Mouse (Mus musculus) cerebellum, adult 11-12 months (tissue): ENCODE measurements around the gene Apol8.

Experiments
- DNase-seq: peaks from one replicate; pipeline ENCODE4 v3.0.0; 2022

Apol8 gene

DNA sequence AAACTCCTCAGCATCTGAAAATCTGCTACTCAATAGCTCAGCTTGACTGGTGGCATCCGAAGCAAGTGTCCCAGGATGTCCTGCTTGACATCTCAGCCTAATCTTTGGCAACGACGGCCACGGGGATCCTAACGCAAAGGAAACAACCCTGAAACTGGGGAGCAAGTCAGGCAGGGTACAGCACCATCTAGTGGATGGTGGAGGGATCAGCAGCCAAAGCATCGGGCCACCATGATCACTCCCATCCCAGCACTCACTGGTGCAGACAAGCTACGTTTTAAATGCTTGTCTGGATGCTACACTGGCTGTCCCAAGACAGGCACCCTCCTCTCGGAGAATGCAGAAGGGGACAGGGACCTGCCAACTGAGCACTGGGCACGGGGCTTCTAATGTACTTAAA, at the start of gene Apol8:
Apol8 (minus strand) TSS at position 156 of the 400 bp plus-strand sequence.
- peak; percentile 63 for DNase-seq

DNA sequence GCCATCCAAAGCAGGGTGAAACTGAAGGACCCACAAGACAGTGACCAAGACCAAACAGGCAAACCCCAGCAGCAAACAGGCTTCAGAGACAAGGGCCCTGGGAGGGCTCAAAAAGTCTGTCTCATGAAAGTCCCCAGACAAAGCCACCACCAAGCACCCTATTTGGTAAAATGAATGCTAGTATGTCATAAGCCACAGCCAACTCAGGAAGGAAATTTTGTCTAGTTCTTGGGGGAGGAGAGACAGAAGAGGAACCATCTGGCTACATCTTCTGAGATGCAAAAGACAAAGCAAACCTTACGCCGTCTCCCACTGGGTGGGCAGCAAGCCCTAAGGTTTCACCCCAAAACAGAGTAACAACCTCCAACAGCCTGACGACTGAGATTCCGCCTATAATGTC, 48.9 kb upstream of the Apol8 start:
- no peak for DNase-seq

DNA sequence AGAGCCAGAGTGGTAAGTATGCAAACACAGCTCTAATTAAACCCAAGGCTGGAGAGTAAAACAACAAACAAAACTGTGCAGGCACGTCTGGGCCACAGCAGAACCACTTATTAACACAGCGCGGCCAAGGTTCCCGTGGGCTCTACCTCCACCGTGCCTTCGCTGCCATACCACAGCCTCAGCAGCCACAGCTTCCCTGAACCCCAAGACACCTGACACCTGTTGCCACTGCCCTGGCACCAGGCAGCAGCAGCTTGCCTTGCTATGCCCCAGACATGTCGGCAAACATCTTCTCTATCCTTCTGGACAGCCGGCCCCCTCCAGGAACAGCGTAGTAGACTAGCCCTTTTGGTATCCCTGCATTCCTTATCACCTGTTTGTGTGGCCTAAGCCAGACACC, 48.1 kb upstream of the Apol8 start:
- peak; percentile 52 for DNase-seq

DNA sequence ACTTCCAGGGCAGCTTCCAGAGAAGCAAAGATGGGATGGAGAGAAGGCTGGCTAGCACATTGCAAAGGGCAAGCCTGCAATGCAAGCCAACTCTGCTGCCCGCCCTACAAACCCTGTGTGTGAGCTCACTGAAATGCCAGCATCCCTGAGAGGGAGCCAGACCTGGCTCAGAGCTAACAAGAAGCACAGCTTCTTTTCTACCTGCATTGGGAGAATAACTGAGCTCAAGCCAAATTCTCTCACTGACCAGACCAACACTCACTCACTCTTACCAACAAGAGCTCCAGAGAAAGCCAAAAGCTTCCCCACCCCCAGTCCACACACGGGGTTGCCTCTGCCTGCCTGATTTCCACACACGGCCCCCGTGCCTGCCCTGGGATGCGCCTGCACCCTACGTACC, 47.7 kb upstream of the Apol8 start:
- DNase-seq: peak; percentile 74

DNA sequence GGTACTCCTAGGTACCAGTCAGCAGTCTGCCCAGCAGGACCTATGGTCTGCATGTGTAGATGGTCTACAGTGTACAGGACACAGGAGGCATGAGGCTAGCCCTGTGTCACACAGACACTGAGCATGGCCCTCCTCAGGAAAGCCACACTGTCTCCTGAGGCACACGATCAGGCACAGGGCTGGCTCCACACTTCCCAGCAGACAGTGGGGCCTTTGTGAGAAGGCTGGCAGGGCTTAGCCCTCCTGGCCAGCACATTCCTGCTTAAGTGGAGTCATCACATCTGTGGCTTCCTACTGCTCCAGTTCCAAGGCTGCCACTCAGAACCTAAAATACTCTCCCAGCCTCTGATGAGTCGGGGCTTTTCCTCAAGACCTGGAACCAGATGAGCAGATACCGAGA, 46.9 kb upstream of the Apol8 start:
- DNase-seq: peak; percentile 35

DNA sequence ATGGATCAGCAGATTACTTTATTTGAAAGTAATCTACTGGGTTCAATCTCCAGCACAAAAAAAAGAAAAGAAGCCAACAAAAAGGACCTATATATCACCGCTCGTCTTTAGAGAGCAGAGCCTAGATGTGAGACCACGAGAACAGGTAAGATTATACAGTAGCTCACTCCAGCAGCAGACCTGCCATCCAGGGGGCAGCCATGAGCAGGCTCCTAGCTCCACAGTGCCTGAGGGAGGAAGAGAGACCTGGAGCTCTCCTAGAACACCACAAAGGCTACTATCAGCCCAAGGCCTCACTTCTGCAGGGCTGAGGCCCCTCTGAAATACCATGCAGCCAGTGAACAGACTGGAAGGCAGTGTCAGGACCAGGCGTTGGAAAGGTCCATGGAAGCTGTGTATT, 46.2 kb upstream of the Apol8 start:
- peak; percentile 49 for DNase-seq

DNA sequence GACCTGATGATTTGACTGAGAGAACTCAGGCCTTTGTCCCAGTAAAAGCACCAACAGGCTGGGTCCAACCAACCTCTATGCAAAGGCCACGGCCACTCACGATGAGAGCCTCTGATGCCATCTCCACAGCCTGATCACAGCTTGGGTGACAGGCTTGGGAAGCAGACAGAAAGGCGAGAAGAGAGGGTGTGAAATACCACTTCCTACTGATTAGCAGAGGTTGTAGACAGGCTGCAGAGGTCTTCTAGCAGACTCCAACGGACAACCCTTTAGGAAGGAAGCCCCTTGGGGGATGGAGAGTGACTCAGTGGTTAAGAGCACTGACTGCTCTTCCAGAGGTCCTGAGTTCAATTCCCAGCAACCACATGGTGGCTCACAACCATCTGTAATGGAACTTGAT, 44.4 kb upstream of the Apol8 start:
- no peak for DNase-seq

DNA sequence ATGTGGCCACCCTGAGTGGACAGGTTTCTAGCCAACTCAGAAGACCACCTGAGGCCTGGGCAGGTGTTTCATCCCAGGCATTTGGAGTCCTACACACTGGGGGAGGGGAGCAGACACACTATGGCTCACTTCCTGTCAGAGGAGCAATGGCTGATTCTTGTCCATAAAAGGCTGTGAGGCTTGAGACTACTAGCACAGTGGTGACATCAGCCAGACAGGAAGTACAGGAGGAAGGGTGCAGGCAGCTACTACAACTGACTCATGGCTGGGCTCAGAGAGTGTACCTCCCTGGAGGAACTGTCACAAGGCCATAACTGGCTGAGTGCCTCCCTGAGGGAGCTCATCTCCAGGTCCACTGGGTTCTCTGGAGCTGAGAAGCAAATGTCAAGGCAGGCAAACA, 43.7 kb upstream of the Apol8 start:
- peak; percentile 64 for DNase-seq

DNA sequence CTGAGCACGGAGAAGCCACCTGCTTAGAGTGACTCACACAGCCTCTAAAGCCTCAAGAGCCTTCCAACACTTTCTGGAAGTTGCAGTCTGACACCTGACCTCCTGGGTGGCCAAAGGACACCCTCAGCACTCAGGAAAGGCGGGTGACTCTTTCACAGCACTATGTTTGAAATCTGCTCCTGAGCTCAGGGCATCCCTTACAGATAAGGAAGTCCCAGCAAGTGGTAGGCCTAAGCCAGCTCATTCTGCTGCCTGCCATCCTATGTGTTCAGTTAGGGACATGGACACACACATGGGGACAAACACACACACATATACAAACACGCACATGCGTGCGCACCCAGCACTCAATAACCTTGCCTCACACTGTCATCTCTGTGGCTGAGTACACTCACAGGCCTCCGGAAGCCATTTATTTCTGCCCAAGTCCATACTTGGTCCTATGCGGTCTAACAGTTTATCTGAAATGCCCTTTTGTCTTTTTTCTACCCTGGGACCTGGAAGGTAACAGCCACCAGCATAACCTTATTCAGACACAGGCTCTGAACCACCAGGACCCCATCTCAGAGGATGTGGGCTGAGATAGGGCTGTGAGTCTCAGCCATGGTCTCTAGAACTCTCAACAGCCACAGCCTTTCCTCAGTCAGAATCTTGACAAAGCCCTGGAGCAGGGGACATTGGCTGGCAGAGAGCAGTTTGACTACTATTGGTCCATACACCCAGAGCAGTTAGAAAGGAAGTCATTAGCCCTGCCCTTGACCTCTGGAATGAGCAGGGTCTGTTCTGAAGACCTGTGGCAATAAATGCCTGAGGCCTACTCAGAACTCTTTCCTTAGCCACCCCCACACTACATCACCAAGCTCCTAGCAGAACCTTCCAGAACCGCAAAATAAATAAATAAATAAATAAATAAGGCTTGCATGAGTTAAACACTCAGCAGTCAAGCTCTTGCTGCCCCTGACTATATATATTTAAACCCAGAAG, 43.0 kb upstream of the Apol8 start:
- no peak for DNase-seq

DNA sequence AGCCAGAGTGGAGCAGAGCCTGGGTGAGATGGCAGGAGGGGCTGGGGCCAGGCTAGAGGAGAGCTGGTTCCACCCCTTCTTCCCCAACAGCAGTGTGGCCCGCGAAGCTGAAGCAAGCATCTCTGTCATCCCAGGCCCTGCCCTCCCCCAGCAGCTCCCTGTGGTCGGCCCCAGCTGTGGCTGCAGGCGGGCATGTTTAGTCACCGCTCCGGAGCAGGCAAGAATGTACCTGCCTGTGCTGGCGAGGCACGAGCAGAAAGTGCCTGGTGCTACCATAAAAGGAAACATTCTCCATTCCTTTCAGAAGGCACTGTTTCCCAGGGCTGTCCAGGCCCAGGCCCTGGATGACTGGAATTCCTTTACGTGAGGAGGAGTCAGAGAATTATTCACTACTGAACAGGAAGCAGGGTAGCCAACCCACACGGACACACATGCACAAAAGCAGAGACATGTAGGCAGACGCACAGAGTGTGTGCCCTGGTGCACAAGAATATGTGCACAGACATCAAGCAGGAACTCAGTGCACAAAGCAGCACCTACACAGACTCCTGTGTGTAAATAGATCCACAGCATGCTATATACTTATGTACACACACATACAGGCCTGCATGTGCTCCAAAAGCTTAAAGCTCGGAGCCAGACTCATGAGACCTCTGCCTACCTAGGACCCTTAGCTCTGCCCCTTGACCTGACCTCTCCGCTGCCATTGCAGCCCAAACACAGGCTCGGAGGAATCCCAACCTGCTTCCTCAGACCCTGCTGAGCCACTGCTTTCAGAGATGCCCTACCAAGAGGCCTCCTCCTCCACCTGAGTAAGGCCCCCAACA, 42.1 kb upstream of the Apol8 start:
- DNase-seq: no peak

DNA sequence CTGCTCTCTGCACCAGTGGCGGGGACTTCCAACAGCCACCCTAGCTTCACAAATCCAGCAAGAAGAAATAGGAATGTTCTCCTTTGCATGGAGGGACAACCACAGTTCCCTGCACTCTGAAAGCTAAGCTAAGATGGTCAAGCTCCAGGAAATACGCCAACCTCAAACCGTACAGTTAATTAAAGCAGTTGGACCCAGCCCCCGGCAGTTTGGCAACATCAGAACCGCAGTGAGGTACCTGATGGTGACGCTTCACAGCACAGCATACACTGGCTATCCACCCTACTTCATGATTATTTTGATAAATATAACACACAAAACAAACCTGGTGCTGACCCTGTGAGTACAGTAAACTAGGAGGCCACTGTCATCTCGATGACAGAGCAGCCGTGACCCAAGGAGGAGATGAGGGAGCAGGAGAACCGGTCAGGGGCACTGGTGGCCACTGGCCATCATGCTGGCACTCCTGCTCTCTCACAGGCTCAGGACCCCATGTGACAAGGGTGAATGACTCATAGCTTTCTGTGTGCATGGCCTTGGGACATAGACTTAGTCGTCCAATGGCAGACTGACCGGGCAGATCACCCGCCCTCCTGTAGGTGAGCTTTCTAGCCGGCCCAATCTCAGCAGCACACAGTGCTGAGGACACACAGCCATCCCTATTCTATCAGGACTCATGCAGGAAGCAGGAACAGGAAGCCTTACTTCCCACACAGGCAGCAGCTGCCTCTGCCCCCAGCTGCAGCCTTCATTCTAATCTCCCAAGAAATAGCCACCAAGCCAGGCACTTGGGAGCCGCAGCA, 41.0 kb upstream of the Apol8 start:
- peak; percentile 81 for DNase-seq

DNA sequence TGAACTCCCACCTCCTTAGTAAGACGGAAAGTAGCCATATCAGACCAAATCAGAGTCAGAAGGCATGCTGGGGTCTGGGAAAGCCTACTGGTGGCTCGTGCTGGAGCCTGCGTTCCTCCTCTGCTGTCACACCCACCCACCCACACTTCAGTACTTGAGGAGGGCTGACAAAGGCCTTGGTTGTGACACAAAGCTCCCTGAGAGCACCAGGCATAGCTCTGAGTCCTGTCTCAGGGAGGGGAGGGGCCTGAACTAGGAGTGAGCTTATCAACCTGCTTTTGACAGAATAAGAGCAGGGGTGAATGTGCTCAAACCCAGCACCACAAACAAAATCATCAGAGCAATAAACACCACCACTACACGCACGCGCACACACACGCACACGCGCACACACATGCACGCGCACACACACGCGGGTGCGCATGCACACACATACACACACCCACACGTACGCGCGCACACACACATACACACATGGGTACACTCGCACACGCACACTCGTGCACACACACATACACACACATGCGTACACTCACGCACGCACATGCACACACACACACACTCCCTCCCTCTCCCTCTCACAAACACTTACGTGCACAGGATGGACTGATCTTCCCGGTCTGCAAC, 39.7 kb upstream of the Apol8 start:
- DNase-seq: no peak

DNA sequence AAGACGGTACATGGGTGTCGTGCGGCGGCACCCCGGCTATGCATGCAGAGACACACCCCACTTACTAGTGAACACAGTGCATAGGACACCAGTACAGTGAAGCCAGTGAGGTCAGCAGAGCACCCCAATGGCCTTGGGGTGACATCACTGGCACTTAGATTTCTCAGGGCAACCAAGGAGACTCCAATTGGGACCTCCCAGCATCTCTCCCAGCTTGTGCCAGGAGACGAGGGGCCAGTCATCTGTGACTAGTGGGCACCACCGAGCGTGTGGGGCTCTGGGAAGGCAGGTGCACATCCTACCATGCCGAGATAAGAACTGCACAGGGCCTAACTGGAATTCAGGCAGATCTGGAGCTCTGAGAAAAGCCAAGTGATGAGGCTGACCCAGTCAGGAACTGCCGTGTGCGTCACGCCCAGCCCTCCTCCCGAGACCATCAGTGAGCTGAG, 38.1 kb upstream of the Apol8 start:
- DNase-seq: no peak

DNA sequence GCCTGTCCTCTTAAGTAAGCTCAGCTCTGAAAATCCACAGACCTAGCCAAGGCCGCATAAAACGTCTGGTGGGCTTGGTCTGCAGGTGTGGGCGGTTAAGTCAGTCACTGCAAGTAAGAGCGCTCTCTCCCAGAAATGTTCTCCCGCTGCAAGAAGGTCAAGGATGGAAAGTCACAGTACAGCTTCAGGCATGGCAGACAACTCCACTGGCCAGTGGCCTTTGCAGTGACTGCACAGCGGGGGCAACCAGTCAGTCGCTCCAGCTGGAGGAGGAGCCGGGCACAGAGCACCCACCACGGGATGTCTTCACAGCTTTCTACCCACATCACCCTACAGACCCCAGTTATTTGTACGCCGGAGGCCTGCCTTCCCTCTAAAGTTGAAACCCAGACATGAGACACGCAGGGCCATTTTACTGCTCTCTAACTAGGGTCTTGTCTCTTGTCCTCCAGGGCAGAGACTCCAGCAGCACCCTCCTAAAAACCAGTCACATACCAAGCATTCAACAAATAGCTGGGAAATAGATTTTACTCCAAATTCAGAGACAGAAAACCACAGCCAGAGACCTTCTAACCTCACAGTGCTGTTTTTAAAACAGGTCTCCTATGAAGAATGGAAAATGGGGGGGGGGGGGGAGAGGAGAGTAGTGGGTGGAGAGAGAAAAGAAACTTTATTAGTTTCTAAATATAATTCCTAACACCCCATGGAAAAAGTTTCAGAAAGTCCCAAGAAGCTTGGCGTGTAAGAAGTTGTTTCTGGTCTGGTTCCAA, 37.5 kb upstream of the Apol8 start:
- DNase-seq: no peak

DNA sequence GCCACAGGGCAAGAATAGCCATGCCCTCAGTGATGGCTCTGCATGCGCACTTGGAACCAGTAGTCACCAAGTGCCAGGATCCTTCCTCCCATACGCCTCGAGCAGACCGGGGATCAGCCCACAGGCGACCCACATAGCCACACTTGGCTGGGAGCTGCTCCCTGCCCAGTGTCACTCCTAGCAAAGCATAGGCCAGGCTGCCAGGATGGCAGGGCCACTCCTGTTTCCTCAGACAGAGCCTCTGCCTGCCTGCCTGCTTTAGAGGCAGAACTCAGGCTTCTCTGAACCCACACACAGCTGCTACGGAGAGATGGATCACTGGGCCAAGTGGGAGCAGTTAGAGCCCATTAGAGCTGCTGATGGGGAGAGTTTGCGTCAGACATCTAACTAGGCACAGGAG, 36.8 kb upstream of the Apol8 start:
- peak; percentile 80 for DNase-seq

DNA sequence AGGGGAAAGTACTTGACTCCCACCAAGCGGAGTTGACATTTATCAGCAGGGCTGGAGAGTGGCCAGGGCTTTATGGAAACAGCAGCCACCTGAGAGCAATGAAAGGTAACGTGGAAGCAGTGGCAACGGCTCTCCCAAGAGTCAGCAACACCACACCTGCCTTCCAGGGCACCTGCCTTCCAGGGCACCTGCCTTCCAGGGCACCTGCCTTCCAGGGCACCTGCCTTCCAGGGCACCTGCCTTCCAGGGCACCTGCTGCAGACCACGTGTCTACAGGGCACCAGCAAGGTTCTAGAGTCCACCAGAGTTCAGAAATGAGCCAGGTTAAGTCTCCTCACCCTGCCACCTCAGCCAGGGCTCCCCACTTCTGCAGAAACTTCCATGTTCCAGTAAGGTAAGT, 36.3 kb upstream of the Apol8 start:
- DNase-seq: no peak

DNA sequence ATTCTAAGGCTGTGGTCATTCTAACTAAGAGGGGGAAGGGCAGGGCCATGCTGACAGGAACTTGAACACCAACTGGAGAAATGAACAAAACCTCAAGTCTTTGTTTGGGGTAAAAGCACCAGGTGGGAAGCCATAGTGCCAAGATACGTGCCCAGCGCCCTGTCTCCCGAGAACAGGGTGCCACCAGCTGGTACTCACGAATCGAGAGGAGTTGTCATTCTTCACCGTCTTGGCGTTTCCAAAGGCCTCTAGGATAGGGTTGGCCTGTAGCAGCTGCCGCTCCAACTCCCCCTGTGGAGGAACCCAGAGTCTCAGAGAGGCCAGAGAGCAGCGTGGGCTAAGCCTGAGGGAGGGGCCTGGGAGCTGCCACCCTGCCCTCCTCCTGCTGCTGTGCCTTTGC, 35.3 kb upstream of the Apol8 start:
- no peak for DNase-seq

DNA sequence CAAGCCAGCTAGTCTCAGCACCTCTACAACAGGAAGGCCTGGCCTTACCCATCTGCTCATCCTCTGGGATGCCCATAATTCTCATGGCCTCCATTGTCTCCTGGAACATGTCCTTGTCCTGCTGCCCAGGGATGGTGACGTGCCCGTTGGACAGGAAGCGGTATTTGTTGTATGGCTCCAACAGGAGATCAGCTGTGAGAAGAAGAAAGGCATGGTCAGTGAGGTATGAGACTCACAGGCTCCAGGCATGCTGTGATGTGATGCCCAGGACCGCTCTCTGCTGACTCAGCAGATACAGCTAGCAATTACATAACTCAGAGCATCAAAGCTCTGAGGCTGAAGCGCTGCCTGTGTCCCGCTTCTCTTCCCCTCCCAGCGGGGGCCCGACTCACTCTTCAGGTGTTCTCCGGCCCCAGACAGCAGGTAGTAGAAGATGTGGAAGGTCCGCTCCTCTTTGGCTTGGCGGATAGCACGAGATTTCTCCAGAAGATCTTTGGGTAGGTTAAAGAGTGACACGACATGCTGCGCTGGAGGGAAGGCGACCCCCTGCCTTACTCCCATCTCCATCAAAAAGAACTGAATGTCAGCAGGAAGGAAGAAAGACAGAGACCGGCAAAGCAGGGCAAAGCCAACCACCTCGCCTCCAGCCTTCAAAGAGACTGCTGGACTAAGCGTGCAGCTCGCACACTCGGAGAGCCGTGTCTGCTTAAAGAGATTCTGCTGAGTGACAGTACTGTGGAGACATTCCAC, 34.0 kb upstream of the Apol8 start:
- DNase-seq: peak; percentile 78

DNA sequence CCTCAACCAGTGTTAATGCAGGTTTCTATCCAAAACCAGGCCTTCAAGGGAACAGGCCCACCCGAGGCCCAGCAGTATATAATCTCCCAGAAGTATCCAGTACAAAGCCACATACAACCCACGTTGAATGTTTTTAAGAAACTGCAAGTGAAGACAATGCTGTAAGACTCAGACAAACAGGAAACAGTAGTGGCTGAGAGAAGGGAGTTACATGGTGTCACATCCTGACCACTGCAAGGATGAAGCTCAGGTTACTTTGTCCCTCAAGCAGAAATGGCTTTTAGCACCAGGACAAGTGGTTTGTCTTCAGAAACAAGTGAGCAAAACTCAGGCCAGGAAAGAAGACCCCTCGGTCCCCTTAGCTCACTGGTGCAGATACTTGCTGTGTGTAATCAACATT, 32.4 kb upstream of the Apol8 start:
- no peak for DNase-seq

DNA sequence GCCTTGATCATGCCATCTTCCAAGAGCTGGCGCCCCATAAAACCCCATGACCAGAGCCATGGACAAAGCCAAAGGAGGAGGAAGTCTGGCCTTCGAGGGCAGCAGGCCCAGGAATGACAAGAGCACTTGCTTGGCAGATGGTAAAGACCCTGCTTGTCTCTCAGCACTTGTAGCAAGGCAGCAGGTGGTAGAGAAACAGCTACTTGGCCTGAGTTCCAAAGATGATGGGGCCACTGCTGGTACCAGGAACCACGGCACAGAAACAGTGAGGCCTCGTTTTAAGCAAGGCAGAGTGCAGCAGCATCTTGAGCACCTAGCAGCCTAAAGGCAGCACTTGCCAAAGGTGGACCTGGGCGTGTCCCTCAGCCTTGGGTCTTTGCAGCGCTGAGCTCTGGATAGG, 31.6 kb upstream of the Apol8 start:
- peak; percentile 87 for DNase-seq

DNA sequence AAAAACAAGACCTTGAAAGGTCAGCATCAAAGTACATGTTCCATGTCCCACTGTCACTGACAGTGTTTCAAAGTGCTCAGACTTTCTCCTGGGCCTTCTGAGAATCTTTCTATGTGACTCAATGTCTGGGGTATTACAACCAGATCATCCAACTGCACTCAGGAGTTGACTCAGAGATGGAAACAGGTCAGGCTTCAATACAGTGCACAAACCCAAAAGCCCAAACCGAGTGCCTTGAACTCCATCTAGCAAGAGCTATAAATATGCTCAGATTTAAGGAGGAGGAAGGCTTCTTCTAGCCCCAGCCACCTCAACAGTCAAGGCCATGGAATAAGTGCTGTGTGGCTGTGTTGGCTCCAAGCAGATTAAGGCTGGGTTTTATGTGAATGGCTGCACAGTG, 29.0 kb upstream of the Apol8 start:
- no peak for DNase-seq
